Mouse (Mus musculus): ENCODE measurements around the gene Elmo3. TPM values are rescaled to one million over a fixed set of nuclear protein-coding genes. Genes with fewer than 3 reads are reported as not detected.

Elmo3 gene
- total and polyA plus RNA-seq, 3 experiments: 1.3 to 2.9 TPM; not detected in 1

- no peak for DNase-seq (ENCODE audit: low read depth, low spot score)
- Histone ChIP-seq H3K27ac (ENCODE audit: control insufficient read depth, low read depth, low read length) (no peak overlapping the region), H3K36me3 (ENCODE audit: control insufficient read depth in 1 of 2, insufficient read depth in 2 of 2, low read length in 2 of 2) (peaks cover 0 to 26% of the 10 kb centered on the region in 2 experiments; a peak in 2 of 4 replicates), H3K27me3 (ENCODE audit: control insufficient read depth in 1 of 2, insufficient read depth in 2 of 2, low read length in 2 of 2) (no peaks in the 10 kb centered on the region), H3K9me3 (replicated peaks; ENCODE audit: insufficient read depth, low read length) (no peaks in the 10 kb centered on the region), H3K79me2 (ENCODE audit: control insufficient read depth, insufficient read depth, low read length, poor library complexity) (no peaks in the 10 kb centered on the region), H3K9ac (ENCODE audit: control insufficient read depth, low read depth, low read length, poor library complexity, severe bottlenecking) (no peak overlapping the region), H3K4me1 (ENCODE audit: control insufficient read depth in 1 of 2, insufficient read depth in 2 of 2, low read length in 2 of 2) (peaks cover 22 to 32% of the 10 kb centered on the region in 2 experiments), H3K4me3 (ENCODE audit: control insufficient read depth in 1 of 2, insufficient read depth in 1 of 2, low read depth in 2 of 2, low read length in 2 of 2) (no peak overlapping the region)
- no peak for TF ChIP-seq USF1 (IDR thresholded peaks at IDR 0.05; ENCODE audit: low read depth, low read length)
- no peak for TF ChIP-seq JUND (IDR thresholded peaks at IDR 0.05; ENCODE audit: low read depth, low read length)
- no peak for TF ChIP-seq MAFK (IDR thresholded peaks at IDR 0.05; ENCODE audit: borderline replicate concordance, low read depth, low read length)
- no peak for TF ChIP-seq MEF2A (IDR thresholded peaks at IDR 0.05; ENCODE audit: extremely low read depth, insufficient replicate concordance, low read depth, low read length, poor library complexity, severe bottlenecking)
- no peak for TF ChIP-seq ETS1 (IDR thresholded peaks at IDR 0.05; ENCODE audit: low read depth, low read length)
- no peak for TF ChIP-seq MXI1 (IDR thresholded peaks at IDR 0.05; ENCODE audit: low read depth, low read length)
- no peak for TF ChIP-seq SIN3A (IDR thresholded peaks at IDR 0.05; ENCODE audit: low read length)
- TF ChIP-seq RAD21 (IDR thresholded peaks at IDR 0.05; ENCODE audit: low read depth, low read length): no peak
- TF ChIP-seq TBP (IDR thresholded peaks at IDR 0.05; ENCODE audit: low read depth, low read length): no peak
These were observed 9.8 kb downstream of the Elmo3 start for GRCm38 (mm10) chr8:105315073-105315769.

GRCm38 (mm10) chr8:105317941-105318340 is 12.5 kb downstream of the Elmo3 start:
- Histone ChIP-seq H3K9me3 (replicated peaks; ENCODE audit: insufficient read depth, low read length) (no peaks in the 10 kb centered on the region), H3K27ac (ENCODE audit: control insufficient read depth, low read depth, low read length) (no peak overlapping the region)
- no peak for TF ChIP-seq JUND (IDR thresholded peaks at IDR 0.05; ENCODE audit: low read depth, low read length)
- TF ChIP-seq GATA1 (IDR thresholded peaks at IDR 0.05; ENCODE audit: low read depth, low read length): no peak
- no peak for TF ChIP-seq UBTF (IDR thresholded peaks at IDR 0.05; ENCODE audit: borderline replicate concordance, insufficient read depth, low read depth, low read length)
- TF ChIP-seq SIN3A (IDR thresholded peaks at IDR 0.05; ENCODE audit: low read length): no peak
- TF ChIP-seq CTCF (IDR thresholded peaks at IDR 0.05 in 2 of 3, conservative IDR thresholded peaks at IDR 0.05 in 1 of 3; ENCODE audit: control insufficient read depth in 1 of 3, insufficient read depth in 1 of 3, low read depth in 2 of 3, low read length in 3 of 3, poor library complexity in 1 of 3, severe bottlenecking in 1 of 3): no peak
- TF ChIP-seq TCF12 (IDR thresholded peaks at IDR 0.05; ENCODE audit: low read depth, low read length): no peak
- TF ChIP-seq MEF2A (IDR thresholded peaks at IDR 0.05; ENCODE audit: extremely low read depth, insufficient replicate concordance, low read depth, low read length, poor library complexity, severe bottlenecking): no peak
- no peak for TF ChIP-seq E2F4 (IDR thresholded peaks at IDR 0.05; ENCODE audit: borderline replicate concordance, low read depth, low read length)
- TF ChIP-seq CHD1 (IDR thresholded peaks at IDR 0.05; ENCODE audit: low read depth, low read length): no peak
- TF ChIP-seq RAD21 (IDR thresholded peaks at IDR 0.05; ENCODE audit: low read depth, low read length): no peak
- no peak for TF ChIP-seq CHD2 (IDR thresholded peaks at IDR 0.05; ENCODE audit: low read length)
- TF ChIP-seq MAFK (IDR thresholded peaks at IDR 0.05; ENCODE audit: borderline replicate concordance, low read depth, low read length): no peak
- TF ChIP-seq GABPA (IDR thresholded peaks at IDR 0.05; ENCODE audit: low read depth, low read length): no peak
- no peak for TF ChIP-seq MXI1 (IDR thresholded peaks at IDR 0.05; ENCODE audit: low read depth, low read length)
- TF ChIP-seq MAZ (IDR thresholded peaks at IDR 0.05; ENCODE audit: low read depth, low read length): no peak

More at GRCm38 (mm10) chr8:105317941-105318340, 12.5 kb downstream of the Elmo3 start:
- no peak overlapping the region for H3K9ac ChIP-seq (ENCODE audit: control insufficient read depth, low read depth, low read length, poor library complexity, severe bottlenecking)
- peaks cover 9 to 24% of the 10 kb centered on the region in 2 experiments for H3K4me1 ChIP-seq (ENCODE audit: control insufficient read depth in 1 of 2, insufficient read depth in 2 of 2, low read length in 2 of 2)
- H3K27me3 ChIP-seq (ENCODE audit: control insufficient read depth in 1 of 2, insufficient read depth in 2 of 2, low read length in 2 of 2): no peaks in the 10 kb centered on the region
- DNase-seq (ENCODE audit: low read depth, low spot score): no peak
- H3K79me2 ChIP-seq (ENCODE audit: control insufficient read depth, insufficient read depth, low read length, poor library complexity): no peaks in the 10 kb centered on the region
- H3K36me3 ChIP-seq (ENCODE audit: control insufficient read depth in 1 of 2, insufficient read depth in 2 of 2, low read length in 2 of 2): peaks cover 0 to 24% of the 10 kb centered on the region in 2 experiments; a peak in 2 of 4 replicates
- H3K4me3 ChIP-seq (ENCODE audit: control insufficient read depth in 1 of 2, insufficient read depth in 1 of 2, low read depth in 2 of 2, low read length in 2 of 2): no peak overlapping the region

Measured in MEL (cell line).